Mouse (Mus musculus): ENCODE results near the gene Aff1. TPM values are rescaled to one million over a fixed set of nuclear protein-coding genes. Genes with fewer than 3 reads are reported as not detected.

Aff1 gene
- polyA plus RNA-seq, 1 experiment from 2014 or later = 7.3 TPM

DNA sequence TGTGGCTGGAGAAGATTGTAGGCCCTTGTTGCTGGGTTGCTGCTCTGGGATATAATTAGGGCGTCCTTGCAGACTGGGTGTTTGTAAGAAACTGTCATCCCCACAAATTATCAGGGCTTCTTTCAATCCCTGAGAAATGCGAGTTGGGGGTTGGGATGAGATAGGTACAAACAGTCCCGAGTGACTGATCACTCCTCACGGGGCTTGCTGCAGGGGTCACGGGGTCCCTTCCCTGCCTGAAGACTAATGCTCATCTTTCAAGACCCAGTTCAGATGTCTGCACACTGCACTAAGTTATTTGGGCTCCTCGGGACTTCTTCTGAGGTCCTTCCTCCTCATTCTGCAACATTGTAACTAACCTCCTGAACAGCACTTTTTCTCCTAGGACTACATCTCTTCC is 79.2 kb downstream of the Aff1 start:
- H3K4me1 ChIP-seq (replicated peaks; ENCODE audit: control insufficient read depth, insufficient read depth, low read length) = peaks cover 7% of the 10 kb centered on the region
- no peaks in the 10 kb centered on the region for H3K9me3 ChIP-seq (ENCODE audit: control insufficient read depth, low read length)
- H3K27ac ChIP-seq (ENCODE audit: low read depth) = no peak overlapping the region
- no peaks in the 10 kb centered on the region for H3K36me3 ChIP-seq (ENCODE audit: control insufficient read depth, insufficient read depth, low read length)
- no peak overlapping the region for H3K9ac ChIP-seq (ENCODE audit: low read length)
- ATAC-seq (replicated peaks; ENCODE audit: low FRiP score, low TSS enrichment, low read depth) (no peak), DNase-seq (ENCODE audit: low spot score) (no peak)
- no peak overlapping the region for H3K4me2 ChIP-seq (ENCODE audit: low read length)
- no peaks in the 10 kb centered on the region for H3K27me3 ChIP-seq (replicated peaks; ENCODE audit: control insufficient read depth, insufficient read depth, low read length)
- H3K4me3 ChIP-seq (ENCODE audit: low read depth, low read length) = no peak overlapping the region
- WGBS = 37% methylated on average over 6 of the region's 6 CpGs

DNA sequence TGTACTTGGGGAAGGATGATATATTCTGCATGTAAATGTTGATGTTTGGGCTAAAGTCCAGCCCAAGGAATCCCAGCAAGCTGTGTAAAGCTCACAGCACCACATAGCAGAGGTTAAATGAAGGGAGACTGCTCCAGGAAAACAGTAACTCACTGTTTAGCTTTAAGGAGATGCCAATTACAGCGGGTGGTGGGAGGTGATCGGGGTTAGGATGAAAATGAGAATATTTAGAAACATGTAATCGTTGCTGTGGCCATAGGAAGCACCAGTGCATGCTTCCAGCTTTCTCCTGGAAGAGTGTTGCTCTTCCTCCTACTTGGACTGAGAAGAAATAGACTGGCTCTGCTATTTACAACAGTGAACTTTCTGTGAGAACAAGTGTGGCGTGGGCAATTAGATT is 80.1 kb downstream of the Aff1 start:
- no peaks in the 10 kb centered on the region for H3K36me3 ChIP-seq (ENCODE audit: control insufficient read depth, insufficient read depth, low read length)
- no peak overlapping the region for H3K4me3 ChIP-seq (ENCODE audit: low read depth, low read length)
- DNase-seq (ENCODE audit: low spot score) = no peak
- no peak overlapping the region for H3K9ac ChIP-seq (ENCODE audit: low read length)
- H3K9me3 ChIP-seq (ENCODE audit: control insufficient read depth, low read length) = no peaks in the 10 kb centered on the region
- no peak for ATAC-seq (replicated peaks; ENCODE audit: low FRiP score, low TSS enrichment, low read depth)
- H3K4me2 ChIP-seq (ENCODE audit: low read length) = no peak overlapping the region
- peaks cover 8% of the 10 kb centered on the region for H3K4me1 ChIP-seq (replicated peaks; ENCODE audit: control insufficient read depth, insufficient read depth, low read length)
- H3K27me3 ChIP-seq (replicated peaks; ENCODE audit: control insufficient read depth, insufficient read depth, low read length) = no peaks in the 10 kb centered on the region
- peak overlapping the region; percentile 67; the same call in 1 of the 2 replicates for H3K27ac ChIP-seq (ENCODE audit: low read depth)
- WGBS = 26% methylated on average over 4 of the region's 4 CpGs

DNA sequence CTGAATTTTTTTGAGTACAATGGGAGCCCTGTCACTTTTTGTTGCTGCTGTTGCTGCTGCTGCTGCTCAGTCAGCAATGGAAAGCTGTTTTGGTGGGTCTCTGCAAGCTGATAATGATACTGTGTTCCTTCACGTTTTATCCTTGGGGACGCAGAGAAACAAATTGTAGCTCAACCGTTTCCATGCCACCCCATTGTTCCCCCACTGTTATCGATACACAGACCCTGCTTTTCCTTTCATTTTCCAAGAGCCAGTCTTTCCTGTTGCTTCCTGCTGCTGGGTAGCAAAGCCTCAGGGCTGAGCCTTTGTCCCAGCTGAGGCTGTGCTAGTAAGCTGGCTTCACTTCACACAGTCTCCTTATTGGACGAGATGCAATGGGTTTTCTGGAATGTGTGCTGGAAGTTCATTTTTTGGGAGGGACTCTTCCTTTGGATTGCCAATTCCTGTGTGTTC is 81.0 kb downstream of the Aff1 start:
- Histone ChIP-seq H3K9me3 (ENCODE audit: control insufficient read depth, low read length) (no peaks in the 10 kb centered on the region), H3K4me3 (ENCODE audit: low read depth, low read length) (no peak overlapping the region), H3K27ac (ENCODE audit: low read depth) (peak overlapping the region; percentile 67; the same call in 1 of the 2 replicates), H3K27me3 (replicated peaks; ENCODE audit: control insufficient read depth, insufficient read depth, low read length) (no peaks in the 10 kb centered on the region), H3K4me2 (ENCODE audit: low read length) (peak overlapping the region; percentile 21), H3K4me1 (replicated peaks; ENCODE audit: control insufficient read depth, insufficient read depth, low read length) (peaks cover 16% of the 10 kb centered on the region), H3K36me3 (ENCODE audit: control insufficient read depth, insufficient read depth, low read length) (no peaks in the 10 kb centered on the region), H3K9ac (ENCODE audit: low read length) (no peak overlapping the region)
- 17% methylated on average over 5 of the region's 5 CpGs for WGBS
- DNase-seq (ENCODE audit: low spot score) = peak; percentile 62
- ATAC-seq (replicated peaks; ENCODE audit: low FRiP score, low TSS enrichment, low read depth) = no peak

DNA sequence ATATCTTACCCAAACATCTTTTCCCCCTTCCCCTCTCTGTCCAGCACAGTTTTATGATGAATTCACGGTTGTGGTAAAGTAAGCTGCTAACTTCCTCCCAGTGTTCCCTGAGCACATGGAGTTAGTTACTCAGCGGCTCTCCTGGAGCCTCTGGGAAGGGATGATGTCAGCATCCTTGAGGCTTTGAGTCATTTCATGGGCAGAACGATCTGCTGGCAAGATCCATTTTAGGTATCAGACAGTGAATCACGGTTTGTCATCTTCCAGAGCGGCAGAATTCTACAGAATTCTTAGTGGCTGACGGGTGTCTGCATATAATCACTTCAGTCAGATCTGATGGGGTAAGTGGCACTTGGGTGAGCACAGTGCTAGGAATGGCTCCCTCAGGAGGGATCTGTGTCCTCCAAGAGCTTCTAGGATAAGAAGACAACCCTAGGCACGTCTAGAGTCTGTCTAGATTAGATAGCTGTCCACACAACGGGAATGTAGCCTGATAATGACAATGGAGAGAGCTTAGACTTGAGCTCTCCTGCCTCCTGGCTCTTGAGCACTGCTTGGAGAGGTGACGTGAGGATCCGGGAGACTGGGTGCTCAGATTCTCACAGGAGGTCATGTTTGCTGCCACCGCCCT is 82.6 kb downstream of the Aff1 start:
- H3K9ac ChIP-seq (ENCODE audit: low read length) = no peak overlapping the region
- H3K4me2 ChIP-seq (ENCODE audit: low read length) = no peak overlapping the region
- H3K4me3 ChIP-seq (ENCODE audit: low read depth, low read length) = no peak overlapping the region
- WGBS = 57% methylated on average over 11 of the region's 11 CpGs
- H3K27me3 ChIP-seq (replicated peaks; ENCODE audit: control insufficient read depth, insufficient read depth, low read length) = no peaks in the 10 kb centered on the region
- ATAC-seq (replicated peaks; ENCODE audit: low FRiP score, low TSS enrichment, low read depth) = no peak
- H3K9me3 ChIP-seq (ENCODE audit: control insufficient read depth, low read length) = no peaks in the 10 kb centered on the region
- no peaks in the 10 kb centered on the region for H3K36me3 ChIP-seq (ENCODE audit: control insufficient read depth, insufficient read depth, low read length)
- DNase-seq (ENCODE audit: low spot score) = no peak
- H3K4me1 ChIP-seq (replicated peaks; ENCODE audit: control insufficient read depth, insufficient read depth, low read length) = peaks cover 29% of the 10 kb centered on the region
- H3K27ac ChIP-seq (ENCODE audit: low read depth) = no peak overlapping the region

DNA sequence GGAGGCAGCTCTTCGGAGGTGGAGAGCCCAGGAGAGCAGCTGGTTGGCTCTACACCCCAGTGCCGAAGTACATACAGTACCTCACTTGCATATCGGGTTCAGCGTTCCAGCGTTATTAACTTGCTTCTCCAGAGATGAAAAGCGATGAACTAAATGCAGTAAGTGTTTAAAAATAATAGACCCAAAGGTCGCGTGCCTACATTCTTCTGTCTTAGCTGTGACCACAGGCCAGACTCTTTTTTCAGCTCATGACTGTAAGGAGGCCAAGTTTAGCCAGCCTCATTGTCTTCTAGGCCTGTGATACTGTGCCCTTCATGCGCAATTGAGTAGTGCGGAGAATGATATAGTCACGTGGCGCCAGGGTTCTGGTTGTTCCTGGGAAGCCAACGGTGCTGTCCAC is 83.3 kb downstream of the Aff1 start:
- no peak overlapping the region for H3K27ac ChIP-seq (ENCODE audit: low read depth)
- whole genome bisulfite sequencing = 83% methylated on average over 13 of the region's 13 CpGs
- H3K4me3 ChIP-seq (ENCODE audit: low read depth, low read length) = no peak overlapping the region
- ATAC-seq (replicated peaks; ENCODE audit: low FRiP score, low TSS enrichment, low read depth) (no peak), DNase-seq (ENCODE audit: low spot score) (no peak)
- peaks cover 29% of the 10 kb centered on the region for H3K4me1 ChIP-seq (replicated peaks; ENCODE audit: control insufficient read depth, insufficient read depth, low read length)
- no peaks in the 10 kb centered on the region for H3K27me3 ChIP-seq (replicated peaks; ENCODE audit: control insufficient read depth, insufficient read depth, low read length)
- H3K36me3 ChIP-seq (ENCODE audit: control insufficient read depth, insufficient read depth, low read length) = no peaks in the 10 kb centered on the region
- H3K9ac ChIP-seq (ENCODE audit: low read length) = no peak overlapping the region
- H3K9me3 ChIP-seq (ENCODE audit: control insufficient read depth, low read length) = no peaks in the 10 kb centered on the region
- no peak overlapping the region for H3K4me2 ChIP-seq (ENCODE audit: low read length)

DNA sequence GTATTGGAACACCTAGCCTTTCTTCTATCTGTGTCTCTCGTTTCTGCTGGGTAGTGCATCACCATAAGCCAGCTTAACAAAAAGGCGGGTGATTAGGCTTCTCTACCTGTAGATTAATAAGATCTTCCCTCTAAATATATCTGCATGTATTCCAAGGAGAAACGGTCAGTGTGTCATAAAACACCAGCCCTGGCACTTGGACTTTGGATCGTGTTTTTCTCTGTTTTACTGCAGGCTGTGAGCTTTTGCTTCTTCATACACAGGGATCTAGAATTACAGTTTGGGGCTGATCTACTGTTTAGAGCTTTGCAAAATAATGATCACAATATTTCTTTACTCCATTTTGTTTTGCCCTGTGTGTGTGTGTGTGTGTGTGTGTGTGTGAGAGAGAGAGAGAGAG is 84.7 kb downstream of the Aff1 start:
- Histone ChIP-seq H3K27me3 (replicated peaks; ENCODE audit: control insufficient read depth, insufficient read depth, low read length) (no peaks in the 10 kb centered on the region), H3K9ac (ENCODE audit: low read length) (no peak overlapping the region), H3K36me3 (ENCODE audit: control insufficient read depth, insufficient read depth, low read length) (no peaks in the 10 kb centered on the region), H3K9me3 (ENCODE audit: control insufficient read depth, low read length) (no peaks in the 10 kb centered on the region), H3K27ac (ENCODE audit: low read depth) (no peak overlapping the region), H3K4me1 (replicated peaks; ENCODE audit: control insufficient read depth, insufficient read depth, low read length) (peaks cover 29% of the 10 kb centered on the region), H3K4me3 (ENCODE audit: low read depth, low read length) (no peak overlapping the region), H3K4me2 (ENCODE audit: low read length) (no peak overlapping the region)
- ATAC-seq (replicated peaks; ENCODE audit: low FRiP score, low TSS enrichment, low read depth) = no peak
- DNase-seq (ENCODE audit: low spot score) = no peak
- WGBS = 67% methylated on average over 4 of the region's 4 CpGs

DNA sequence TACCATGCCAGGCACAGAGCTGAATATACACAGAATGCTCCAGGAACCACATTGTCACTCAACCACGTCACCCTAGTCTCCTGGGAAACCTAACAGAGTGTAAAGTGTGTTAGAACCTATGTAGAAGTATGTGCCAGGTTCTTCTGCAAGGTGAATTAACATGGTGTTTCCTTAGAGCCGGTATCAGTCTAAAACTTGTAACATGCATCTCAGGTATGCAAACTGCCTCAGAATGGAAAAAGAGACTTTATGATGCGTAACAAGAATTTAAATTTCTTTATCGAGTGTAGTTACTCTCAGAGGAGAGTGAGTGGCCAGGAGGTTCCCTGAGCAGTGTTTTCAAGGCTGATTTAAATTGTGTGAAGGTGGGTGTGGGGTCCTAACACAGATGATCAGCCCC is 85.3 kb downstream of the Aff1 start:
- Histone ChIP-seq H3K9me3 (ENCODE audit: control insufficient read depth, low read length) (no peaks in the 10 kb centered on the region), H3K27ac (ENCODE audit: low read depth) (no peak overlapping the region), H3K36me3 (ENCODE audit: control insufficient read depth, insufficient read depth, low read length) (no peaks in the 10 kb centered on the region), H3K9ac (ENCODE audit: low read length) (no peak overlapping the region), H3K4me2 (ENCODE audit: low read length) (no peak overlapping the region), H3K27me3 (replicated peaks; ENCODE audit: control insufficient read depth, insufficient read depth, low read length) (no peaks in the 10 kb centered on the region), H3K4me1 (replicated peaks; ENCODE audit: control insufficient read depth, insufficient read depth, low read length) (peaks cover 24% of the 10 kb centered on the region), H3K4me3 (ENCODE audit: low read depth, low read length) (no peak overlapping the region)
- ATAC-seq (replicated peaks; ENCODE audit: low FRiP score, low TSS enrichment, low read depth) (no peak), DNase-seq (ENCODE audit: low spot score) (no peak)
- 71% methylated on average over 4 of the region's 4 CpGs for WGBS

DNA sequence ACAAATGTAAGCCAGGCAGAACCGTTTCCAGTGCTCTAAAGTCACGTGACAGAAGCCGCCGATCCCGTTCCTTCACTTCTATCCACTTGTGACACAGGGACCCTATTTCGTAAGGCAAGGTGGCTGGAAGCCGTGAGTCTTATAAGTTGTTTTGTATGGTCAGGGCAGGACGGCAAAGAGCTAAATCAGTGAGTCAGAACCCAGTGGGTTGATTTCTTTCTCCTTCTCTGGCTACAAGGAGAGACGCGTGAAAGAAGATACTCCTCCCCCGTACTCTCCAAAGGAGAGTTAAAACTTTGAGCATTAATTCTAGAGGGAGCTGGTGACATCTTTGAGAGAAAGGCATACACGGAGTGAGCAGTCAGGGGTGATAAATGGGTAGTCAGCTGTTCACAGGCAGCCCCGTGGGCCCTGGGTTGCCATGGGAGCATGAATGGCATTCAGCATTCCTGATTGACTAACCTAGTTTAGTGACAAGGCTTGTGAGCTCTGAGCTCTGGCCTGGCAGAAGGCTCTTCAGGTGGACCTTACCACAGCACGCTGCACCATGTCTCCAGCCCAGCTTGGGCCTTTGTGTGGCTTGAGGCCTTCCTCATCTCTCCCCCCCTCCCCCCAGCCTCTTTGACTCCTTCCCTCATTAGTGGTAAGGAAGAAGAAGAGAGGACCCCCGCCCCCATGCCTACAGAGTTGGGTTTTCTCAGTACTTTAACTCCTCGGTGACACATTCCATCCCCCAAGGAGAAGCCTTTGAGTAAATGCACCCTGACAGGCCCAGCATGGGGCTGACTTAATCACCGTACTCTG is 86.3 kb downstream of the Aff1 start:
- DNase-seq (ENCODE audit: low spot score) (peak; percentile 70), ATAC-seq (replicated peaks; ENCODE audit: low FRiP score, low TSS enrichment, low read depth) (no peak)
- Histone ChIP-seq H3K27me3 (replicated peaks; ENCODE audit: control insufficient read depth, insufficient read depth, low read length) (no peaks in the 10 kb centered on the region), H3K27ac (ENCODE audit: low read depth) (peak overlapping the region; percentile 49; the same call in 1 of the 2 replicates), H3K4me1 (replicated peaks; ENCODE audit: control insufficient read depth, insufficient read depth, low read length) (peaks cover 23% of the 10 kb centered on the region), H3K4me3 (ENCODE audit: low read depth, low read length) (peak overlapping the region; percentile 19), H3K36me3 (ENCODE audit: control insufficient read depth, insufficient read depth, low read length) (no peaks in the 10 kb centered on the region), H3K9me3 (ENCODE audit: control insufficient read depth, low read length) (no peaks in the 10 kb centered on the region), H3K9ac (ENCODE audit: low read length) (no peak overlapping the region; the same call in 1 of the 2 replicates), H3K4me2 (ENCODE audit: low read length) (peak overlapping the region; percentile 42)
- 9% methylated on average over 17 of the region's 17 CpGs for WGBS

Measured in intestine, embryonic 14.5 days (tissue).